Mouse (Mus musculus) heart, adult 2 months (tissue): ENCODE data around the gene Dnajb14. TPM values are rescaled to one million over a fixed set of nuclear protein-coding genes. Genes with fewer than 3 reads are reported as not detected.
"Not testable (repeated sequence)": the region's sequence is repeated elsewhere in the genome, so short reads cannot be mapped to it uniquely, and the experiment has no call there.

Experiments used
- DNase-seq, 2 experiments: peaks; one replicate each; pipeline ENCODE4 v3.0.0; 2021
- H3K27ac ChIP-seq: fragments of 200-600 bp; 2 replicates; pipeline ENCODE4 v1.8.1; 2022
- H3K27me3 ChIP-seq: fragments of 200-500 bp; 2 replicates; pipeline ENCODE4 v1.6.1; 2012; ENCODE audit warnings: mild to moderate bottlenecking, low read length, inconsistent platforms, mixed read lengths; ENCODE audit not compliant: control insufficient read depth, insufficient read depth
- H3K36me3 ChIP-seq: fragments of 200-500 bp; 2 replicates; pipeline ENCODE4 v1.6.1; 2012; ENCODE audit warnings: low read length, inconsistent platforms; ENCODE audit not compliant: control insufficient read depth, insufficient read depth
- H3K4me1 ChIP-seq: fragments of 200-500 bp; 2 replicates; pipeline ENCODE4 v1.6.1; 2011; ENCODE audit warnings: low read length; ENCODE audit not compliant: control insufficient read depth, insufficient read depth
- H3K4me3 ChIP-seq: fragments of 200-600 bp; 2 replicates; pipeline ENCODE4 v1.8.1; 2022
- H3K79me2 ChIP-seq: fragments of 200-500 bp; replicated peaks from 2 replicates; pipeline ENCODE4 v1.6.1; 2012; ENCODE audit warnings: mild to moderate bottlenecking, inconsistent platforms, low read length, moderate library complexity, mixed read lengths; ENCODE audit not compliant: control insufficient read depth, insufficient read depth
- H3K9ac ChIP-seq: fragments of 200-500 bp; 2 replicates; pipeline ENCODE4 v1.6.1; 2012; ENCODE audit warnings: low read depth, mild to moderate bottlenecking, control low read depth, inconsistent platforms, low read length, mixed read lengths
- CTCF ChIP-seq: fragments of 200-600 bp; IDR thresholded peaks from 2 replicates; pipeline ENCODE4 v1.8.1; 2022; ENCODE audit warnings: antibody characterized with exemption, mild to moderate bottlenecking, moderate library complexity
- EP300 ChIP-seq: fragments of 200-500 bp; IDR thresholded peaks from 2 replicates; pipeline ENCODE4 v1.6.1; 2011; ENCODE audit warnings: low read depth, low read length, control low read depth; ENCODE audit not compliant: insufficient read depth
- POLR2A ChIP-seq: fragments of 200-500 bp; IDR thresholded peaks from 2 replicates; pipeline ENCODE4 v1.6.1; 2011; ENCODE audit warnings: mild to moderate bottlenecking, low read depth, low read length, control low read depth; ENCODE audit not compliant: insufficient read depth
- WGBS: fragments of 180-500 bp; shearing (Covaris S2); methylation state at CpG from one replicate; pipeline ENCODE4 v1.1.7; 2018; 5-methylcytosine and 5-hydroxymethylcytosine counted together
- intact Hi-C: fragments of 180-260 bp; cut with DNase I; formaldehyde crosslinking; loops from one replicate; pipeline ENCODE4 v1.15.1; 2025
- polyA plus RNA-seq: library from polyadenylated mRNA; depleted of rRNA; stranded (reverse); fragments of >200 nt; gene quantifications from 2 replicates; pipeline ENCODE4 v1.2.3, GENCODE M21; 2012
- total RNA-seq, 2 experiments: library from RNA; stranded (reverse); gene quantifications; 2 replicates each; pipeline ENCODE4 v1.2.3; 2021

Dnajb14 gene
- total and polyA plus RNA-seq, 3 experiments, result 3.2 to 11.5 (median 10.1) TPM

GRCm38 (mm10) chr3:137848354-137848753 is 19.1 kb upstream of the Dnajb14 start:
- DNase-seq, result no peak
- intact Hi-C loops, result no loop called here
- Histone ChIP-seq H3K27ac (no peak overlapping the region), H3K4me1 (no peaks in the 10 kb centered on the region), H3K27me3 (no peaks in the 10 kb centered on the region), H3K4me3 (no peak overlapping the region), H3K36me3 (no peaks in the 10 kb centered on the region), H3K9ac (no peak overlapping the region), H3K79me2 (no peaks in the 10 kb centered on the region)
- TF ChIP-seq EP300 (no peak), CTCF (no peak), POLR2A (no peak)
- 70% methylated on average over 9 of the region's 9 CpGs for WGBS

GRCm38 (mm10) chr3:137849697-137850096 is 17.8 kb upstream of the Dnajb14 start:
- Histone ChIP-seq H3K27ac (no peak overlapping the region), H3K27me3 (no peaks in the 10 kb centered on the region)
- WGBS, result 85% methylated on average over 5 of the region's 5 CpGs

DNA sequence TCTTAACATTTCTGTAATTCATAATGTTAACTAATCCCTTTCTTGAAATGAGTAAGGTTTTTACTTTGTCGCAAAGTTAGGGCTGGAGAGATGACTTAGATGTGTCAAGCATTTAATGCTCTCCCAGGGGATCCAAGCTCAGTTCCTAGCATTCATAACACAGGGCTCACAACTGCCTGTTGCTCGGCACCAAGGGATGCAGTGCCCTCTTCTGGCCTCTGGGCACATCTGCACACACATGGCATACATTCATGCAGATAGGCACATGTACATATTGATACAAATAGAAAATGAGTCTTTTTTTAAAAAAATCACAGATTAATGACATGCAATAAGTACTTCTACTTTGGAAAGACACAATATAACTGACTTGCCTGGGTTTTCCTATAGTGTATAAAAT is 16.3 kb upstream of the Dnajb14 start:
- Histone ChIP-seq H3K27me3 (no peaks in the 10 kb centered on the region), H3K79me2 (no peaks in the 10 kb centered on the region), H3K4me1 (no peaks in the 10 kb centered on the region), H3K36me3 (no peaks in the 10 kb centered on the region), H3K27ac (no peak overlapping the region), H3K4me3 (no peak overlapping the region), H3K9ac (no peak overlapping the region)
- TF ChIP-seq POLR2A (no peak), EP300 (no peak), CTCF (no peak)
- 93% methylated on average over 2 of the region's 2 CpGs for WGBS
- no peak for DNase-seq
- intact Hi-C loops, result no loop called here

More at GRCm38 (mm10) chr3:137849697-137850096, 17.8 kb upstream of the Dnajb14 start:
- Histone ChIP-seq H3K9ac (no peak overlapping the region), H3K79me2 (no peaks in the 10 kb centered on the region), H3K36me3 (no peaks in the 10 kb centered on the region), H3K4me3 (no peak overlapping the region), H3K4me1 (no peaks in the 10 kb centered on the region)
- intact Hi-C loops, result no loop called here
- TF ChIP-seq POLR2A (no peak), EP300 (no peak), CTCF (no peak)
- no peak for DNase-seq

- DNase-seq, H3K27me3 ChIP-seq, H3K79me2 ChIP-seq, H3K4me1 ChIP-seq, H3K27ac ChIP-seq, H3K36me3 ChIP-seq, intact Hi-C loops, H3K9ac ChIP-seq, H3K4me3 ChIP-seq: not testable (repeated sequence)
- 56% methylated on average over 1 of the region's 1 CpGs for WGBS
Measured at GRCm38 (mm10) chr3:137853011-137853410, 14.5 kb upstream of the Dnajb14 start.

DNA sequence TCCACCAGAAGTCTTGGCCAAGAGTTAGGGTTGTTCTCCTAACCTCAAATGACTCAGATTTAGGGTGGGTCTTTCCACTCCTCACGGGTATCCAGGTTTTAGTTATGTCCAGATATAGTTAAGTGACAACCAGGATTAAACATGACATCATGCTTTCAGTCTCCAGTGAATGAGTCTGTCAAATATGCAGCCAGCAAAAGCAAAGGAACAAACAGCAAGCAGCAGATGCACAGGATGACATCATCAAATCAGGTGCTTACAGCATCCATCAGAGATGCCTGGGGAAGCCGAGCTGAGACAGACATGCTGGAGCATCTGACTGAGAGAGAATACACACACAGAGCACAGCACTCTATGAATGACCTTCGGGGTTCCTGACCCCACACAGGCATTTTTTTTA is 12.1 kb upstream of the Dnajb14 start:
- intact Hi-C loops, result no loop called here
- no peak overlapping the region for H3K4me3 ChIP-seq
- H3K27ac ChIP-seq, result no peak overlapping the region
- no peaks in the 10 kb centered on the region for H3K79me2 ChIP-seq
- no peaks in the 10 kb centered on the region for H3K27me3 ChIP-seq
- no peak overlapping the region for H3K9ac ChIP-seq
- no peaks in the 10 kb centered on the region for H3K4me1 ChIP-seq
- DNase-seq, result no peak
- H3K36me3 ChIP-seq, result no peaks in the 10 kb centered on the region
- 66% methylated on average over 3 of the region's 3 CpGs for WGBS
- TF ChIP-seq EP300 (no peak), POLR2A (no peak), CTCF (no peak)

GRCm38 (mm10) chr3:137856061-137856460 is 11.4 kb upstream of the Dnajb14 start:
- H3K27me3 ChIP-seq, result no peaks in the 10 kb centered on the region
- H3K27ac ChIP-seq, result no peak overlapping the region
- TF ChIP-seq CTCF, result no peak
- TF ChIP-seq EP300, result no peak
- no peak for TF ChIP-seq POLR2A
- H3K79me2 ChIP-seq, result no peaks in the 10 kb centered on the region
- no peak for DNase-seq
- intact Hi-C loops, result no loop called here
- no peak overlapping the region for H3K4me3 ChIP-seq
- H3K36me3 ChIP-seq, result no peaks in the 10 kb centered on the region
- no peak overlapping the region for H3K9ac ChIP-seq
- no peaks in the 10 kb centered on the region for H3K4me1 ChIP-seq
- 66% methylated on average over 7 of the region's 7 CpGs for WGBS
